Mouse (Mus musculus): ENCODE measurements at regions not wholly inside any gene's neighbourhood (a gene's known extent, or its start where the extent isn't known, plus 50 kb on each side); places are given as distances from the start of the nearest gene placed in this dataset.
"Not testable (repeated sequence)": the region's sequence is repeated elsewhere in the genome, so short reads cannot be mapped to it uniquely, and the experiment has no call there.

- no peak overlapping the region for H3K4me3 ChIP-seq (ENCODE audit: low read depth, low read length)
- H3K4me2 ChIP-seq (ENCODE audit: low read depth): no peak overlapping the region
- no peaks in the 10 kb centered on the region for H3K27me3 ChIP-seq (ENCODE audit: control insufficient read depth, insufficient read depth, low read length)
- no peak overlapping the region for H3K9ac ChIP-seq (ENCODE audit: low read length)
- no peak overlapping the region for H3K27ac ChIP-seq (ENCODE audit: low read depth, low read length)
- no peaks in the 10 kb centered on the region for H3K9me3 ChIP-seq (ENCODE audit: control insufficient read depth, low read length)
- no peaks in the 10 kb centered on the region for H3K4me1 ChIP-seq (ENCODE audit: control insufficient read depth, insufficient read depth, low read length)
- ATAC-seq (ENCODE audit: insufficient read depth, low FRiP score, low TSS enrichment) (no peak), DNase-seq (ENCODE audit: low spot score) (peak; percentile 15)
- WGBS: 54% methylated on average over 2 of the region's 2 CpGs
- H3K36me3 ChIP-seq (ENCODE audit: control insufficient read depth, insufficient read depth, low read length): no peaks in the 10 kb centered on the region
Measured at GRCm38 (mm10) chr19:19347017-19347416, 236.0 kb upstream of the Rorb start.

GRCm38 (mm10) chr19:19344426-19344811, 233.4 kb upstream of the Rorb start:
- Histone ChIP-seq H3K4me3 (ENCODE audit: low read depth, low read length) (no peak overlapping the region), H3K27me3 (ENCODE audit: control insufficient read depth, insufficient read depth, low read length) (no peaks in the 10 kb centered on the region), H3K27ac (ENCODE audit: low read depth, low read length) (no peak overlapping the region), H3K9me3 (ENCODE audit: control insufficient read depth, low read length) (no peaks in the 10 kb centered on the region), H3K4me2 (ENCODE audit: low read depth) (no peak overlapping the region), H3K4me1 (ENCODE audit: control insufficient read depth, insufficient read depth, low read length) (no peaks in the 10 kb centered on the region), H3K36me3 (ENCODE audit: control insufficient read depth, insufficient read depth, low read length) (no peaks in the 10 kb centered on the region), H3K9ac (ENCODE audit: low read length) (no peak overlapping the region)
- 90% methylated on average over 7 of the region's 7 CpGs for WGBS
- DNase-seq (ENCODE audit: low spot score): no peak
- no peak for ATAC-seq (ENCODE audit: insufficient read depth, low FRiP score, low TSS enrichment)

DNA sequence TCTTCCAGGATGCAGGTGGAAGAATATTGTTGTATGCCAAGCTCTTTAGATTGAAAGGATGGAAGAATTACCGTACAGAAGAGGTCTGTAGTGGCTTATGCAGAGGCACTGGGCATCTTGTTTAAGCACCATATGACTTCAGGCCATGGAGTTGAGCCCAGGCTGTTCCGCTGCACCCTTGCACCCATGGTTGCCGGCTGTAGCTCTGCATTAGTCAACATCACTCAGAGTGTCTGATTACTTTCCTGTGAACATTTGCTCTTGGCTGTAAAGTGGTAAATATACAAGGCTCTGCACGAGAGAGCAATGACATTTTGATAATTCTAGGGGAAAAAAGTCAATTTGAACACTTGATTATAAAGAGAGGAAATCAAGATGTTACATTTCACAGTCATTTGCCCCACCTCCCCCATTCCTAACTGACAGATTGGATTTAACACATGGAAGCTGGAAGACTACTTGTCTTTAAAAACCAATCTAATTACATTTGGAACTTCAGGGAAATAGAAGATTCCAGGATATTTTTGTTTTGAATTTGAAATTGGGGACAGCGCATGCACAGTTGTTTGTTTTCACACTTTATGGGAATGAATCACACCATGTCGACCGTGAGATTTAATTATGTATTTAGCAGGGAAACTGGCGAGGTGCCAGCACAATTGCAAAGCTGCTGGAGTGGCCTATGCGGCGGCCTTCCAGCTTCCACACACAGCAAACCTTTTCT, 232.9 kb upstream of the Rorb start:
- WGBS: 82% methylated on average over 10 of the region's 10 CpGs
- DNase-seq (ENCODE audit: low spot score): no peak
- no peak overlapping the region for H3K4me2 ChIP-seq (ENCODE audit: low read depth)

GRCm38 (mm10) chr19:19307142-19307541, 196.1 kb upstream of the Rorb start:
- 97% methylated on average over 2 of the region's 2 CpGs for WGBS
- H3K9me3 ChIP-seq (ENCODE audit: control insufficient read depth, low read length); DNase-seq (ENCODE audit: low spot score); H3K36me3 ChIP-seq (ENCODE audit: control insufficient read depth, insufficient read depth, low read length); H3K4me3 ChIP-seq (ENCODE audit: low read depth, low read length); H3K4me1 ChIP-seq (ENCODE audit: control insufficient read depth, insufficient read depth, low read length); H3K27ac ChIP-seq (ENCODE audit: low read depth, low read length); H3K4me2 ChIP-seq (ENCODE audit: low read depth); ATAC-seq (ENCODE audit: insufficient read depth, low FRiP score, low TSS enrichment); H3K27me3 ChIP-seq (ENCODE audit: control insufficient read depth, insufficient read depth, low read length); H3K9ac ChIP-seq (ENCODE audit: low read length): not testable (repeated sequence)

More for the DNA sequence above, 232.9 kb upstream of the Rorb start:
- ATAC-seq (ENCODE audit: insufficient read depth, low FRiP score, low TSS enrichment): 0 out of 2 replicates have a peak, but pooled peaks have one; percentile 20
- Histone ChIP-seq H3K27me3 (ENCODE audit: control insufficient read depth, insufficient read depth, low read length) (no peaks in the 10 kb centered on the region), H3K9me3 (ENCODE audit: control insufficient read depth, low read length) (no peaks in the 10 kb centered on the region), H3K36me3 (ENCODE audit: control insufficient read depth, insufficient read depth, low read length) (no peaks in the 10 kb centered on the region), H3K27ac (ENCODE audit: low read depth, low read length) (no peak overlapping the region), H3K4me1 (ENCODE audit: control insufficient read depth, insufficient read depth, low read length) (no peaks in the 10 kb centered on the region), H3K9ac (ENCODE audit: low read length) (no peak overlapping the region), H3K4me3 (ENCODE audit: low read depth, low read length) (no peak overlapping the region)

- Histone ChIP-seq H3K27me3 (ENCODE audit: control insufficient read depth, insufficient read depth, low read length) (no peaks in the 10 kb centered on the region), H3K9ac (ENCODE audit: low read length) (no peak overlapping the region), H3K4me3 (ENCODE audit: low read depth, low read length) (no peak overlapping the region), H3K36me3 (ENCODE audit: control insufficient read depth, insufficient read depth, low read length) (no peaks in the 10 kb centered on the region), H3K27ac (ENCODE audit: low read depth, low read length) (no peak overlapping the region), H3K9me3 (ENCODE audit: control insufficient read depth, low read length) (no peaks in the 10 kb centered on the region), H3K4me1 (ENCODE audit: control insufficient read depth, insufficient read depth, low read length) (no peaks in the 10 kb centered on the region), H3K4me2 (ENCODE audit: low read depth) (no peak overlapping the region)
- WGBS: 75% methylated on average over 6 of the region's 6 CpGs
- ATAC-seq (ENCODE audit: insufficient read depth, low FRiP score, low TSS enrichment) (no peak), DNase-seq (ENCODE audit: low spot score) (no peak)
Measured at GRCm38 (mm10) chr19:19306476-19307131, 195.6 kb upstream of the Rorb start.

- H3K4me2 ChIP-seq (ENCODE audit: low read depth); H3K36me3 ChIP-seq (ENCODE audit: control insufficient read depth, insufficient read depth, low read length); H3K9ac ChIP-seq (ENCODE audit: low read length); H3K27ac ChIP-seq (ENCODE audit: low read depth, low read length); H3K27me3 ChIP-seq (ENCODE audit: control insufficient read depth, insufficient read depth, low read length); H3K9me3 ChIP-seq (ENCODE audit: control insufficient read depth, low read length); DNase-seq (ENCODE audit: low spot score); H3K4me1 ChIP-seq (ENCODE audit: control insufficient read depth, insufficient read depth, low read length); H3K4me3 ChIP-seq (ENCODE audit: low read depth, low read length): not testable (repeated sequence)
- ATAC-seq (ENCODE audit: insufficient read depth, low FRiP score, low TSS enrichment): peak; percentile 77
- WGBS: 85% methylated on average over 3 of the region's 3 CpGs
Measured at GRCm38 (mm10) chr19:19285864-19286263, 174.9 kb upstream of the Rorb start.

DNA sequence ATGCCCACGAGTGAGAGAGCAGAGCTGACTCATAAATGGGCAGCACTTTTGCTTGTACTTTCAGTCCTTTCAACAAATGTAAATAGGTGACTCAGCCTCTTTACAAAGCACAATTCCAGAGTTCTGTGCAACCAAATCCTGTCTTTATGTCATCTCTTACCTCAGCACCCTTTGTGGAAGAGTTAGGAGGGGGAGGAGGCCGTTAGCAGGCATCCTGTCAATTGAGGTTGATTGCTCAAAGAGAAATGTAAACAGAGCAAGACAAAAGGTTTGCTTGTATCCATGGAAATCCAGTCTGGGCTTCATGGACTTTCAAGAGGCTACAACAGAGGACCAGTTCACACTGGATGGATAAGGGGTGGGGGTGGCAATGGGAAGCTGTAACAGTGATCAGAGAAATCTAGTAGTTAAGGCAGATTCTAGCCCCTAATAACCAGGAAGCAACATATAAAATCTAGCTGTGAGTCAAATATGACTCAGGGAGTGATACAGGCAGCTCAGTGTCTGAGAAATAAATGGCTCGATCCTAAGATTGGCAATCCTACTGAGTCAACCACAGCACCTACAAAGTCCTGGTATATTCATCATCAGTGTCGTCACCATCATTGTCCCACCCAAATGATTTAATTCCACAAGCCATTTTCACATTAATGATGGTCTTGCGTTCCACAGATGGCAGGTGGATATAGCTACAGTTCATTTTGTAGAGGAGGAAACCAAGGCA, 136.0 kb upstream of the Rorb start:
- ATAC-seq (ENCODE audit: insufficient read depth, low FRiP score, low TSS enrichment) (no peak; the same call in 1 of the 2 replicates), DNase-seq (ENCODE audit: low spot score) (no peak)
- no peak overlapping the region for H3K9ac ChIP-seq (ENCODE audit: low read length)
- no peaks in the 10 kb centered on the region for H3K36me3 ChIP-seq (ENCODE audit: control insufficient read depth, insufficient read depth, low read length)
- H3K27me3 ChIP-seq (ENCODE audit: control insufficient read depth, insufficient read depth, low read length): no peaks in the 10 kb centered on the region
- H3K4me3 ChIP-seq (ENCODE audit: low read depth, low read length): no peak overlapping the region
- no peaks in the 10 kb centered on the region for H3K9me3 ChIP-seq (ENCODE audit: control insufficient read depth, low read length)
- no peaks in the 10 kb centered on the region for H3K4me1 ChIP-seq (ENCODE audit: control insufficient read depth, insufficient read depth, low read length)
- H3K4me2 ChIP-seq (ENCODE audit: low read depth): no peak overlapping the region
- no peak overlapping the region for H3K27ac ChIP-seq (ENCODE audit: low read depth, low read length)
- WGBS: 61% methylated on average over 5 of the region's 5 CpGs

GRCm38 (mm10) chr19:19229305-19229994, 118.5 kb upstream of the Rorb start:
- H3K4me2 ChIP-seq (ENCODE audit: low read depth): no peak overlapping the region
- 84% methylated on average over 3 of the region's 3 CpGs for WGBS
- H3K4me3 ChIP-seq (ENCODE audit: low read depth, low read length): no peak overlapping the region
- no peaks in the 10 kb centered on the region for H3K9me3 ChIP-seq (ENCODE audit: control insufficient read depth, low read length)
- H3K9ac ChIP-seq (ENCODE audit: low read length): no peak overlapping the region
- no peak for ATAC-seq (ENCODE audit: insufficient read depth, low FRiP score, low TSS enrichment)
- H3K4me1 ChIP-seq (ENCODE audit: control insufficient read depth, insufficient read depth, low read length): no peaks in the 10 kb centered on the region
- H3K36me3 ChIP-seq (ENCODE audit: control insufficient read depth, insufficient read depth, low read length): no peaks in the 10 kb centered on the region
- no peak for DNase-seq (ENCODE audit: low spot score)
- H3K27me3 ChIP-seq (ENCODE audit: control insufficient read depth, insufficient read depth, low read length): no peaks in the 10 kb centered on the region
- H3K27ac ChIP-seq (ENCODE audit: low read depth, low read length): no peak overlapping the region

Measured in neural tube, embryonic 11.5 days (tissue).